Mouse (Mus musculus) right cerebral cortex, adult 18-20 months (tissue): Measurements from ENCODE around the gene Pbx4.

ENCODE experiments used
- DNase-seq: peaks from one replicate; pipeline ENCODE4 v3.0.0; 2022; ENCODE audit warnings: mixed read lengths

Pbx4 gene

GRCm38 (mm10) chr8:69876967-69877366 is 44.7 kb downstream of the Pbx4 start:
- DNase-seq = no peak

- no peak for DNase-seq
Observed at GRCm38 (mm10) chr8:69877396-69877795, 45.1 kb downstream of the Pbx4 start.

- no peak for DNase-seq
Observed at GRCm38 (mm10) chr8:69877992-69878391, 45.7 kb downstream of the Pbx4 start.

- DNase-seq = no peak
Observed at GRCm38 (mm10) chr8:69879678-69880077, 47.4 kb downstream of the Pbx4 start.

GRCm38 (mm10) chr8:69880841-69881240 is 48.5 kb downstream of the Pbx4 start:
- DNase-seq = no peak

- DNase-seq = no peak
Observed at GRCm38 (mm10) chr8:69881261-69881865, 49.1 kb downstream of the Pbx4 start.

GRCm38 (mm10) chr8:69882021-69882756 is 49.9 kb downstream of the Pbx4 start:
- no peak for DNase-seq

- no peak for DNase-seq
Observed at GRCm38 (mm10) chr8:69882833-69883600, 50.7 kb downstream of the Pbx4 start.

DNA sequence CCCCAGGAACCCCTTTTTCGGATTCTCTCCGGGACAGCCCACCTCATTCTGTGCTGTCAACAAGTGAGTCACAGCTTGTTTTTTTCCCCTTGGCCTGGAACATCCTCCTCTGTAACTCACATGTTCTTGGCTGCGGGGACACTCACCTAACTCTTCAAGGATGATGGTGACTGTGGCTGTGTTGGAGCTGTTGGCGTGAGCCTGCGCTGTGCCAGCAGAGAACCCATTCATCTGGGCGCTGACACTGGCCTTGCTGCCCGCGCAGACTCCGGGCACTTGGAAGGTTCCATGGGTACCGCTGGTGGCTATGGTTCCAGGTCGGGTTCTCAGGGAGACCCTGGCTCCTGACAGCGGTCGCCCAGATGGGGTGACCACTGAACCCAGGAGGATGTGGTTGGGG is 51.9 kb downstream of the Pbx4 start:
- no peak for DNase-seq

- no peak for DNase-seq
Observed at GRCm38 (mm10) chr8:69887289-69888243, 55.3 kb downstream of the Pbx4 start, which contains the start of gene Cilp2. TSS of gene Cilp2 (minus strand) at chr8:69887687.

DNA sequence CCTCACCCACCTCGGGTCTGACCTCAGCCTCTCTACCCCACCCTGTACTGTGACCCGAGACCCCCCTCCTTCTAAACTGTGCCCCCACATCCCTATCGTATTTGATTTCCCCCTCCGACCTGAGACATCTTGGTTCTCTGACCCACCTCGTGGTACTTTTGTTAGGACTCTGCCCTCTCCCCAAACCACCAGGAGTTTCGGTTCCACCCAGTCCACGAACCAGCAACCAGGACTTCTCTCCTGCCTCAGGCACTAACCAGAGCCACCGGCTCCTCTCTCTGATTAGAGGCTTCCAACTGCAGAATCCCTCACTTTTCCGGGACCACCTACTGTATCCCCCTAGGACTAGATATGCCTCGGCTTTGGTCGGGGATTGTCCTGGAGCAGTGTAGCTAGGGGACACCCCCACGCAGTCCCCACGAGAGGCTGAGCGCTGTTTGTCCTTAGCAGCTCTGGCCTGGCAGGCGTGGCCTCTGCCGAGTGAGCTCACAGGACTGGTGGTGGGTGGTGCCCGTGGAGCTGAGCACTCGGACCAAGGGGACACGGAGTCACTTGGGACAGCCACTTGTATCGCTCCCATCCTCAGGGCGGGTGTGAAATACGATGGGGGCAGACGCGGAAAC is 56.1 kb downstream of the Pbx4 start:
- DNase-seq = no peak

DNA sequence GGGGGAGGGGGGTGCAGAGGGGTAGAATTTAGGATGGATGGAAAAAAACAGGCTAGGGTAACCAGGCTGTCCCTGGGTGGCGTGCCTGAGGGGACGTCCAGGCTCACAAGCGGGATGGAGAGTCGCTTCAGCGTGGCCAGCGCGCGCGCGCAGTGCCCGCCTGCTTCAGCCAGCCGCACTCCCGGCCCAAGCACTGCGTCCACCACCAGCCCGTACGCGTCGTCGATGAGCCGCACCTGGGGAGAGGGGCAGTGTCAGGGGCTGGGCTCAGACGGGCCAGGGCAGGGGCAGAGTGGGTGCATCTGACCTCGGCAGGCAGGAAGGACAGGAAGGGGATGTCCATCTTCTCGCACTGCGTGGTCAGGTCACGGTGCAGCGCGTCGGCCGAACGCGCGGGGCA is 56.6 kb downstream of the Pbx4 start:
- DNase-seq = no peak

- DNase-seq = peak; percentile 69
Observed at GRCm38 (mm10) chr8:69890813-69891241, 58.5 kb downstream of the Pbx4 start.

GRCm38 (mm10) chr8:69893863-69894262 is 61.6 kb downstream of the Pbx4 start:
- DNase-seq = peak; percentile 62

- DNase-seq = no peak
Observed at GRCm38 (mm10) chr8:69894836-69895332, 62.6 kb downstream of the Pbx4 start.

GRCm38 (mm10) chr8:69895772-69896451 is 63.6 kb downstream of the Pbx4 start:
- DNase-seq = no peak

DNA sequence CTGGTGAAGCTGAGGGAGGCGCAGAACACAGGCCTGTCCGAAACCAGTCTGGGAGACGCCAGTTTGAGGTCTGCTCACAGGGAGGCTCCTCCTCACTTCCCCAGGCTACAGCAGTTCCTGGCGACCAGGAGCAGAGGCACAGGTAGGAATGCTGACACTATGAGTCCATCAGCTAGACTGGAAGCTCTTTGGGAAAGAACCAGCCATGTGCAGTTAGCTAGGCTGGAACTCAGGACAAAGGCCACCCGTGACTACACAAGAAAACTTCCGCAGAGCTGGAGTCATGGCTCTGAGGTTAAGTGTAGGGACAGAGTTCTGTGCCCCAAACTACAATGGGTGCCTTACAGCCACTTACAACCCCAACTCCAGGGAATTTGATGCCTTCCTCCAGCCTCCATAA is 65.6 kb downstream of the Pbx4 start:
- no peak for DNase-seq

- DNase-seq = no peak
Observed at GRCm38 (mm10) chr8:69899876-69900275, 67.6 kb downstream of the Pbx4 start.

DNA sequence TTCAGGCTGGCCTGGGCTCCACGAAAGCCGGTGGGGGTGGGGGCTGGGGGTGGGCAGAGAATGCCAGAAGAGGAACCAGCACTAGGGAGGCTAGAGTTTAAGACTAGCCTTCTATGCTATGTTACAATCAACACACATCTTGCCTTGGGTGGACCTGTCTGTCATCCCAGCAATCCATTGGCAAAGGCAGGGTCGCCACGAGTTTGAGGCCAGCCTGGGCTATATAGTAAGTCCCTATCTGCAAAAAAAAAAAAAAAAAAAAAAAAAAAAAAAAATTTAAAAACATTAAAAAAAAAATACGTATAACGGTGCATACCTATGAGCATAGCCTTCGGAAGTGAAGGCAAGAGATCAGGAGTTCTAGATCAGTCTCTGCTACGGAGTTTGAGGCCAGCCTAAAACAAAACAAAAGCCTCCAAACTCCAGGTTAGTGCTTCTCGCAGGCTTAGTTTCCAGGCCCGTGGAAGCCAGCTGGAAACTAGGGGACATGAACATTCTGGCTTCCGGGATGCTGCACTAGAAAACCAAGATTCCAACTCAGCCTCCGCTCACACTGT is 68.7 kb downstream of the Pbx4 start:
- DNase-seq = no peak

DNA sequence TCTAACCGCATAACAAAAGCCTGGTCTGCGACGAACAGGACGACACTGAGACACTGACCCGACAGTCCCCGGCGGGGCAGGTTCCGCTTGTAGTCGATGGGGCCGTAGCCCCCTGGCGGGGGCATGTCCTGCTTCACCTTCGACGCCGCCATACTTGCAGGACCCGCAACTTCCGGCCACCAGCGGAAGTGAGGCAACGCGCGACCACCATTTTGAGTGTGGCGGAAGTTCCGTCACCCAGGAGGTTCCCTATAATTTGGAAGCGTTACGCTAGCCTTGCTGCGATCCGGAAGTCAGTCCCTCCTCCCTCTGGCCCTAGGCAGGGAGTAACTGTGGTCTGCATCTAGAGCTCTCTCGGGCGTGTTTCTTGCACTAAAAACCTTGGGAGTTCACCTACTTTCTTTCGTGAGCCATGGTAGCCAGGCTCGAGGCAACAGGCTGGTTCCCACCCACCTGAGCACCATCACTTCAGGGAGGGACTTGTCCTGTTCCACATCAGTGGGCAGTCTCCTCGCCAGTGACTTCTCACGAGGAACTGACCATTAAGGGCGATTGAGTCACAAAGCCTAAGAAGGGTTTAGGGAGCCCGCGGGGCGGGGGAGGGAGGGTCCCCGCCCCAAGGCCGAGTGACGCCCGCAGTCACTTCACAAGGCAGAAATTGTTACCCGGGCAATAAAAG is 69.3 kb downstream of the Pbx4 start:
- DNase-seq = peak; percentile 96
